Mouse (Mus musculus) T-helper 17 cell (primary cell): ENCODE results near the gene Il17a.
"Not testable (repeated sequence)": the region's sequence is repeated elsewhere in the genome, so short reads cannot be mapped to it uniquely, and the experiment has no call there.

Experiments used
- in situ Hi-C, 2 experiments: fragments of 300-600 bp; cut with MboI, MseI; formaldehyde crosslinking; loops; 1 replicate in 1 of 2; 2 replicates in 1 of 2; pipeline ENCODE4 v1.15.1; 2025; ENCODE audit warnings: high pct_unique_total_duplicates in 2 of 2

The Il17a gene

DNA sequence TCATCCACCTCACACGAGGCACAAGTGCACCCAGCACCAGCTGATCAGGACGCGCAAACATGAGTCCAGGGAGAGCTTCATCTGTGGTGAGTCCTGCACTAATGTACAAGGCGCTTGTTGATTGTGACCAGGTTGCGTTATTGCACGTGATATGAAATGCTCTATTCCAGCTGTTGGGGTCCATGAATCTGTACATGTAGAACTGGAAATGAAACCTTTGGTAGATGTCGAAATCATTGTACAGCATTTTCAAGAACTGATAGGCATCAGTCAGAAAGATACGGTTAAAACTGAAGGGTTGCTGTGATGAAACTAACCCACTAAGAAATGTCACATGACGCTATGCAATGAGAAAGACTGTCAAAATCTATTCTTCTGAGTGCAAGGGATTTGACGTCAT is at the start of gene Il17a:
Gene Il17a (plus strand): TSS at position 3 of the 400 bp plus-strand sequence.
- in situ Hi-C loops: loop anchor here in 1 of 2 experiments (5.0 to 10.0 kb wide), 2 partner anchors 34 to 614 kb away; partner anchors contain the start of gene Khdc1a

DNA sequence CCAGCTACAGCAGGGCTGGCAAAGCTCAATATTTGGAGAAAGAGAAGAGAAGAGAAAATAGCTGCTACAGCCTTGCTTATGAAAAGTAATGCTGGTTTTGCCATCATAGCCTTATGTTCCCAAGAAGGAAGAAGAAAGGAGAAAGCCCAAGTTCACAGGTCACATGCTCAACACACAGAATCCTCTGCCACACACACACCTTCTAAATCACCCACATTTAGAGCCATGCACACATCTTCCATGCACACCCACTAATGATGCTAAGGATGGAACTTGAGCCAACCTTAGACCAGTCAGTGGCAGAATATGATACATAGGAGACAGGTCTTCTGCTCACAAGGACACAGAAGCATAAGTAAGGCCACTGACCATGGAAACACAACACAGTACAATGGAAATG is 47.9 kb upstream of the Il17a start:
- in situ Hi-C loops: no loop called here

DNA sequence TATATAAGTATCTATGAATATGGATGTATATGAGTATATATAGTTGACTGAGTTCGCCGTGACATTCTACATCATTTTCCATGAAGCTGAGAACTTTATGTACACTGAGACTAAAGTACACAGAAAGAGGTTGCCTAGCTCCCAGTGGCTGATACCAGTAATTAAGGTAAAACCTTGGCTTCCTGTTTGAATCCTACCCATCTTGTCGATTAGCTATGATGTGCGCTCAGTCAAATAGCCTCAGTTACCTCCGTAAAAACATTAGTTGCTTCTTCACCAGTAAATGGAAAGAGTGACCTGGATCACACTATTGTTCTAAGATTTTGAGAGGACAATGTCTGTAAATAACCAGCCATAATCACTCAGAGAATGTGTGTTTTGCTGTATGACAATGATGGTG is 47.3 kb upstream of the Il17a start:
- in situ Hi-C loops: no loop called here

DNA sequence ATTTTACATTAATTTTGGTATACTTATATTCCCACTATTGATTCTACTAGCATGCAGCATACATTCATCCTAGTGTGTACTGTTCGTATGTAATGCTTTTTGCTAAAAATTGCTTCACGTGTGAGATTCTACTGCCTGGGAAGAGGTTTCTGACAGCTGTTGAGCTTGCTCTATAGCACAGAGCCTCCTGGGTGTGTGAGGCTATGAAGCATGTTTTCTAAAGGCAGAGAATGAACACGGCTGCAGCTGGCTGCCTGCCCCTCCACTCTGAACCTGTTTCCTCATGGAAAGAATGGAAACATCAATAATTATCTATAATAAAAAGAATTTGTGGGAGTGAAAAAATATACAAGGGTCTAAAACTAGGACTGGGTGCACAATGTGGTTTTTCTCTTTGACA is 46.9 kb upstream of the Il17a start:
- in situ Hi-C loops: no loop called here

DNA sequence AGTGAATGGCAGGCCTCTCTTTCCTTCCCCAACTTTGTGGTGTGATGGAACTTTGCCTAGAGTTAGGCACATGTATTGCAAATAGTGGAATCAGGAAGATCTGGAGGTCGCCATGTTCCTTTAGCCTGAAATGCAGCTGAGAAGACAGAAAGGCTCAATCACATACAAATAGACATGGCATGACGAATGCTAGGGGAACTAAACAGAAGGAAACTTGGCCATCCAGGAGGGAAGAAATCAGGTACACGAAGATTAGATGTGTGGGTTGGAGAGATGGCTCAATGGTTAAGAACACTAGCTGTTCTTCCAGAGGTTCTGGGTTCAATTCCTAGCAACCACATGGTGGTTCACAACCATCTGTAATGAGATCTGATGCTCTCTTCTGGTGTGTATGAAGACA is 46.3 kb upstream of the Il17a start:
- in situ Hi-C loops: no loop called here

DNA sequence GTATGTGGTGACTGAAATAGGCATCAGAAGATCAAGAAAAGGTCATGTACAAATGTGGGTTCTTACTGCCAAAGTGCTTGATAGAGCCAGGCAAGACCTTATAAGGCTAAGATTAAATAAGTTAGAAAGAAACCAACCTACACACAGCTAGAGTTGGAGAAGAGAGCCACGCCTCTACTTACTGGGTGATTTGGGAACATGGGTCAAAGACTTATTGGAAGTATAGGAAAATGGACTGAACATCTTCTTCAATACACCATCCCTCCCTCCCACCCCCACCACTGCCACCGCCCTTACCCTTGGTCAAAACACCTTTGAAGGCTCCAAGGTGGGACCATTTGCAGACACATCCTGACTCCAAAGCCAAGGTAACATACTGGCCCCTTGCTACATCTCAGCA is 45.3 kb upstream of the Il17a start:
- in situ Hi-C loops: no loop called here

DNA sequence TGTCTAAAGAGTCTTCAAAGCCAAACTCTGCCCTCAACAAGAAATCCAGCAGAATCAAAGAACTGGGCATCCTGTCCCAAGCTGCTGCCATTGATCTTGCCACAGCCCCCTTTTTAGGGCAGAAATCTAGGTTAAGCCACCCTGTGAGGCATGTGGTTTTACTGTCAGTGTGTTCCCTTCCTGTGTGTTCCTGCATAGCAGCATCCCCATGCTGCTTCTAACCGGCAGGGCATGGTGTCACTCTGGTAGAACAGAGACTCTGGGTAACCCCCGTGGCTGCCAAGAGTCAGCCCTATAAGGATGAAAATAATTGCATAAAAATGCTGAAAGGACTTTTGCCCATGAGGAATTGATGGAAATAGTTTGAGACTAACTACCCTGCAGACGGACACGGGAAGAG is 44.8 kb upstream of the Il17a start:
- in situ Hi-C loops: no loop called here

DNA sequence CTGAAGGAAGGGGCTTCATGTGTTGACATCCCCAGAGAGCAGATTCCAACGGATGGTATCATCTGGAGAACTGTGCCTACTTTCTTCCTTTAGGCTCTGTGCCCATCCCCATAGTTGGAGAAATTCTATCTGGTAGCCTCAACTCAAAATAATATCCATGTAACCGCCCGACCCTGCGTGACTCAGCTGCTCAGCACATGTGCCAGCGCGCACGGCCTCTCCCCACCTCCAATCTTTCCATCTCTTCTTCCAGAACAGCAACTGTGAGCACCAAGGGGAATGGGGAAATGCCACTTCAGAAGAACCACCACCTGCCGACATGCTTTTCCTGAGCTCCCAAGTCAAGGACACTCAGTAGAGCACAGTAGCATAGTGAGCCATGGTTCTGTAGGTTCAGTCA is 39.4 kb upstream of the Il17a start:
- in situ Hi-C loops: no loop called here

DNA sequence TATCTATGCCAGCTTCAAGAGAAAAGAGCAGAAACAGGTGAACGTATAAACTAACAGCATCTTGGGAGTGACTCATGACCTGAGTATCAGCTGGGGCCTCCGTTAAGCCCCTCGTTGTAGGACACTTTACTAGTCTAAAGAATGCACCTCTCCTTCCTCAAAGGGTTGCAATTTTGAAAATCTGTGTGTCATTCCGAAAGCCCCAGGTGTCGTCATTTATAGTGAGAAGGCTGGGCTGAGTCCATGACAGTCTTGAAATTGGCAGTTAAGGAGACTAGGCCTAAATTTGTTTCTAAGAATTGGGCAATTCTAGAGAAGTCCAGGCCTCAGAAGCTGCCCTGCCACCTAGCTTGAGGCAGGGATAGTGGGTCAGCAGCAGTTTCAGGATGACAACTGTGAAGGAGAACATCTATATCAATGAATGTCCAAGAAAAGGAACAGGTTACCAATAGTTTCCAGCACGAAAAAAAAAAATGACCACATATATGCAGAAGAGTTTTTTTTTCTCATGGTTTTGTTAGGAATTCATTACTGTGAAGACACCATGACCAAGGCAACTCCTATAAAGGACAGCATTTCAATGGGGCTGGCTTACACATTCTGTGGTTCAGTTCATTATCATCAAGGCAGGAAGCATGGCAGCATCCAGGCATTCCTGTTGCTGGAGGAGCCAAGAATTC is 36.9 kb upstream of the Il17a start:
- in situ Hi-C loops: no loop called here

DNA sequence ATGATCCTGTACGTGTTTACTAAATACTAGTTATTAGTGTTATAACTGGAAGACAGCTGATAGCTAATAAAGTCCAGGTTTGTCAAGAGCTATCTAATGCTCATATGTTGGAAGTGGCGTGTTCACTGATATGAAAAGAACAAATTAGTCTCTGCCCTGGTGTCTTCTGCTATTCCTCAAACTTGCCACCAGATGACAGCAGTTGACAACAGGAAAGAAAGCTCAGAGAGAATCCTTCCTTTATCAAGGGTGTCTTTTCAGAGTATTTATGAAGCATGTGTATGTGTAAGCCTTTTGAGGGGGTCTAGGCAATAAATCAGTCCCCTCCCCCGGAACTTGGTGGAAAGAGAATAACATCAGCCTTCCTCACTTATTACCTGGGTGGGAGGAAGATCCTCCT is 30.7 kb upstream of the Il17a start:
- in situ Hi-C loops: loop anchor here in 1 of 2 experiments (5.0 kb wide), 2 partner anchors 82 to 107 kb away; no protein-coding TSS in a partner anchor

DNA sequence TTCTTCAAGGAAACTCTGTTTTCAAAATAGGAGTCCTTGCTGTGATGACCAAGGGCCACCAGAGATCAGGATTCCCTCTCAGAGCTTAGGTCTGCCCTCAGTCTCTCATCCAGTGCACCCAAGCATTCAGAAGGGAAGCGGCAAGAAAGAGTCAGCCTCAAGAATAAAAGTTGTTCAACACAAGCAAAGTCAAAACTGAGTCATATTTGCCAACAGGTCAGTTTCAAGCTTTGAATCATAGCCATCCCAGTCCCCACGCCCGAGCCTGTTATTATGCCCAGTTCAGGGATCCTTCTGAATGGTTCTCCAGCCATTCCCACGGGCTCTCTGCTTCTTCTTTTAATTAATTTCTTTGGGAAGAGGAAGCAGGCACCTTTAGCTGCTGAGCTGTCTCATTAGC is 5.9 kb downstream of the Il17a start:
- in situ Hi-C loops: loop anchor here in 1 of 2 experiments (10.0 kb wide), 1 partner anchor 608 kb away; the partner anchor contains the start of gene Khdc1a

DNA sequence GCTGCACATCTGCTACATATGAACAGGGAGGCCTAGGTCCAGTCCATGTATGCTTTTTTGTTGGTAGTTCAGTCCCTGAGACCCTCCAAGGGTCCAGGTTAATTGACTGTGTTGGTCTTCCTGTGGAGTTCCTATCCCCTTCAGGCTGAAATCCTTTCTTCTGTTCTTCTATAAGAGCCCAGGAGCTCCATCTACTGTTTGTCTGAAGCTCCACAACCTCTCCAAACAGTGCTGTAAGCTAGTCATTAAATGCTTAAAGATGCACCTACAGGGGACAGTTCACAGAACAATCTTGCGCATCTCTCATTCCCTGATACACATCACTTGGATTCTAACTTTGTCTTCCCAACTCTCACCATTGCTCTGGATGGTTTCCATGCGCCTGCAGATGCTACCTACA is 7.8 kb downstream of the Il17a start:
- in situ Hi-C loops: loop anchor here in 1 of 2 experiments (10.0 kb wide), 1 partner anchor 606 kb away; the partner anchor contains the start of gene Khdc1a

DNA sequence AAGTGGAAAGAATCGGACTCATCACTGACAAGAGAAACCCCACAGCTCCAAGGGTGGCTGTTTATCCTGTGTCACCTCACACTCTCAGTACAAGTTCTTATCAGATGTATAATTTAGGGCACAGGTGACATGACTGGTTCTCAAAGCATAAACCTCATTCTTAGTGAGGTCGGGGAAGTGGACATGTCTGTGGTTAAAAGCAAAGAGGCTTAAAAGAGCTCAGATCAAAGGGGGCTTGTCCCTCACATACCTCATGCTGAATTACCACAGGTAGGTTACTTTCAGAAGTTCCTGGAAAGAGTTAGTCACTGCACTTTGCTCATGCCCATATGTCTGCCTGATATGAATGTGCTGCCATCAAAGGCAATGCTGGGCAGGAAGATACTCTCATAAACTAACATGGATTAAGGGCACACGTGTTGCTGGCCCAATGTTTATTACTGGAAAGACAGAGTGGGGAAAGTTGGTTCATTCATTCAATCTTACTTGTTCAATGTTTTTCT is 9.8 kb downstream of the Il17a start:
- in situ Hi-C loops: no loop called here

DNA sequence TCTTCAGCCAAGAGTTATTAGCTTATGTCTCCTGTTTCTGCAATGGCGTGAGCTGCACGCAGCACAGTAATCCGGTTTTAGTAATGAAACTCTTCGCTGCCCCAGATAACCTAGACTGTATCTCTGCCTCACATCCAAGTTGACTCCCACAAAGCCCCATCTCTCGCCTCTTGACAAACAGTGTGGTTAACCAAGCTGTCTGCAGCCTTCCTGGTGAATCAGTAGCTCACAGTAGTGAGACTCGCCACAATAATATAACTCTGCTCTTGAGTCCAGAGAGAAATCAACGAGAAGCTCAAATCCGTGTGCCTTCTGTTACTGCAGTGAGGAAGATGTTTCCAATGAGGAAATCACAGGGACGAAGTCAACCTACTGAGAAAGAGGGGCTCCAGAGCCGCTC is 23.7 kb downstream of the Il17a start:
- in situ Hi-C loops: loop anchor here (5.0 to 10.0 kb wide), 2 partner anchors 38 to 1030 kb away; partner anchors contain the start of gene Il17f (in 1 of the 2)

DNA sequence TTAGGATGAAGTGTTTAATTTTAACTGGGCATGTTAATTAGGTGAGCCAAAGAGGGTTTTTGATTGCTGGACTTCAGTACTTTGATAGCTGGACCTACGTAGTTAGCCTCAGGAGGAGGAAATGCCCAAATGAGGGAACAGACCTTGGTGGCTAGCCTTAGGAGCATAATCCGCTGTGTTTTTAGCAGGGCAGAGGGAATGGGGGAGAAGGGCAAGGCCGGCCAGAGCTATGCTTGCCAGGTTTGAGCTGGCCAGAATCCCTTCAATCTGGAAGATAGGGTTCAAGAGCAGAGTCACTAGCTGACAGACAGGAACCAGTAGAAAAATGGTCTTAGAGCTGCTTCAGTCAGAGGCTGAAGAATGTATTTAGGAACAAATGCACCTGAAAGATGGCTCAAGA is 26.9 kb downstream of the Il17a start:
- in situ Hi-C loops: loop anchor here in 1 of 2 experiments (10.0 kb wide), 1 partner anchor 1027 kb away; no protein-coding TSS in a partner anchor

DNA sequence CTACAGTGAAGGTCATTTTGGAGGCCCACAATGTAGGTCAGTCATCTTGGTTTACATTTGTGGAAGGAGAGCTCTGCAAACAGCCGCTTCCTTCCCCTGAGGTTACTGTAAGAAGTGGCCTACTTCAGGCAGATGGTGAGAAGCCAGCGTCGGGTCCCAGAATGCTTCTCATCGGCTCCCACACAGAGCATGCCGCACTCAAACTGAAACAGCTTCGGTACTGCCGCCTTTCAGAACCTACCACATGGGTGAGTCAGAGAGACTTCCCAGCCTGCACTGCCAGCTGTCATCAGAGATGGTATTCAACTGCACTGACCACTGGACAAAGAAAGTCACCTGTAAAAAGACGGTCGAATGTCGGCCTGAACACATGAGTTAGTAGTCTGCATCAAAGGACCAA is 29.1 kb downstream of the Il17a start:
- in situ Hi-C loops: loop anchor here in 1 of 2 experiments (10.0 kb wide), 1 partner anchor 1025 kb away; no protein-coding TSS in a partner anchor

DNA sequence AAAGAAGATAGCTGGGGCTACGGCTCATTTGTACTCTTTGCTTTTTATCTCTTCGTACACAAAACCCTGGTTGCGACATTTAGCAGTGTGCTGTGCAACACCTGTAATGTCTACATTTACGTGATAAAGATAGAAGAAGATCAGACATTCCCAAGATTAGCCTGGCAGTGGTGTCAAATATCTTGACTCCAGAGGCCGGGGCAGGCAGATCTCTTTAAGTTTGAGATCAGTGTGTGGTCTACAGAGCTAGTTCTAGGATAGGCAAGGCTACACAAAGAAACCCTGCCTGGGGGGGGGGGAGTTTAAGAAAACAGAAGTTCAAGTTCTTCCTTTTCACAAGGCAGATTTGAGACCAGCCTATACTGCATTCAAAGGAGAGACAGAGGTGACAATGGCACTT is 29.6 kb downstream of the Il17a start:
- in situ Hi-C loops: no loop called here

DNA sequence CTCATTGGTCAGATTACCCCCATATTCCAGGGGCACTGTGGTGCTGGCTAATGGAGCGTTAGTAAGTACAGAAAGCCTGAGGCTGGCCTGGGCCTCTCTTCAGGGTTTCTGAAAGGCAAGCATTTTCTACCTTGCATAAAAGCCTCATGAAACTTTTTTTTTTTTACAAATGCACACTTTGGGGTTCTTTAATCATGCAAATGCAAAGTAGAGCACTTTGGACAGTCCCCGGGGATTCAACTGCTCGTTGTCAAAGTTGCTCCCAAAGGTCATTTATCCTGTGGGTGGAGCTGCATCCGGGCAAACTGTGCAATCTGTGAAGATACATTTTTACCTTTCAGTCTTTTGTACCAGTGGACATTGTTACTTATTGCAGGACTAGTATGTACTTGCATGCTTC is 30.7 kb downstream of the Il17a start:
- in situ Hi-C loops: no loop called here

DNA sequence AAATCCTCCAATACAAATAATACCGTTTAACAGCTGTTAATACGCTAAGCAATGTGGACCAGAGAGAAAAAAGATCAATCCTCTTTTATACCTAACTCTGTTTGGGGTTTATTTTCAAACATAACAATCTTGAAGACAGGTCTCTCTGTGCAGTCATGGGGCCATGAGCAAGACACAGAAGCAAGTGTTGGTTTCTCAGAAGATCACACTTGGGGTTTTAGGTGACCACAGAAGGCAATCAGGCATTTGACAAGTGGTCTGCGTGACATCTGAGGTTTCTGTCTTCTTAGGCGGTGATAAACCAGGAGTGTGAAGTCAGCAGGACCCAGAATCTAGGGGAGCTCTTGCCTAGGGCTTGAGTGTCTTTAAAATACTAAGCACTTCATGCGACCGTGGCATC is 35.8 kb downstream of the Il17a start:
- in situ Hi-C loops: no loop called here

DNA sequence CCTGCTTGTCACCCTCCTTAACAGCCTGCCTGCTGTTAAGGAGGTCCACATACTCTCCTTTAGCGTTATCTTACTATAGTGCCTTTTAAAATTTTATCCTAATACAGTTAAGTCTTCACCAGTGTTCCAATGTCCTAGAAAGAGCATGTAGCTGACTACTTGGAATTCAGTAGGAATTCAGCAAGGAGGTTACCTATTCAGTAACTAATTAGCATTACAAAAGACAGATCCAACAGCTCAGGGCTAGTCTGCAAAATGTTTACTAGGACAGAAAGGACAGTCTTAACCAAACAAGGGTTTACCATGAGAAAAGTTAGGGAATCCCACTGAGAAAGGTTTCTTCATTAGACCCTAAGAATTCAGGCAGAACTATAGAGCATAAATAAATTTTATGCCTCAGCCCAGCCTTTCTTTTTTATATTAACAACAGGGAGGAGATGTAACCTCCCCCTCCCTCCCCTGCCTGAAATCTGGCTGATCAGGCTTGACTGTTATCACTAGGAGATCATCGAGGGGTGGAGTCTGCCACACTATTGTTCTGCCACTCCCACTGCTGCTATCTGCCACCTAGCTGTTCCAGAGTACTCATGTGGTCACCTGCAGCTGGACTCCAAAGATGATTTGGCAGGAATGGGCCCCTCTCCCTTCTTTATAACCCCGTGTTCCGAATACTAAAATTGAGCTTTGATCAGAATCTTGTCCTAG is 43.5 kb downstream of the Il17a start:
- in situ Hi-C loops: not testable (repeated sequence)

DNA sequence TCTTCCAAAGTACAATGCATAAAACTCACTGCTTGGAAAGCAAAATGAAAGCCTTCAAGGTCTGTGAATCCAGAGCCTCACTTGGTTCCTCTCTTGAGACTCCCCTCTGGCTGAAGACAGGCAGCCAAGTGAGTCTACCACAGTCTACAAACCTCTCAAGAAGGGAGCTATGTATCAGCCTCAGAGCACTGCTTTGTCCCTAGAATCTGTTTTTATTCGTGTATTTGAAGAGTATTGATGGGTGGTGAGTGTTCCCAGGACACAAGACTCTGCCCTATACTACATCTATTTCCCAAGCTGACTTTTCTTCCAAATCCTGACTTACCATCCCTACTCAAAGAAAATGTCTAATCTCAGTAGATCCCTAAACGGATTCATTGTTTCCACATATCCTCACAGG is 47.7 kb downstream of the Il17a start:
- in situ Hi-C loops: no loop called here
